Comparison of ENCODE assay signal across 30 mouse cellular contexts in genomic region chr16:30570173-30570572, GRCm38 (mm10). TPM values are rescaled to one million over a fixed set of nuclear protein-coding genes. Genes with fewer than 3 reads are reported as not detected.
DNase-seq lines count a peak whose midpoint lies in the region; TF ChIP-seq lines count a peak whose summit lies in the region.
"Had no signal": no experiment of that assay in that cellular context is flagged by ENCODE, and none has a peak within 500 bp of the region (broad histone marks: within the 10 kb centered on the region; RNA-seq: fewer than 3 reads in every experiment).

No protein-coding gene starts in this region.

- no peaks in the 10 kb centered on the region for H3K9me3 ChIP-seq in ES-Bruce4 (replicated peaks; ENCODE audit: control insufficient read depth, insufficient read depth, low read length, poor library complexity, severe bottlenecking)
- H3K9me3 ChIP-seq: embryonic facial prominence, embryonic 12.5 days; forebrain, embryonic 15.5 days; heart, embryonic 10.5 days; heart, embryonic 15.5 days; hindbrain, embryonic 12.5 days; limb, embryonic 13.5 days had no signal

- H3K36me3 ChIP-seq in ES-Bruce4 (ENCODE audit: control insufficient read depth, insufficient read depth, low read length, poor library complexity, severe bottlenecking), result peaks cover 78% of the 10 kb centered on the region
- H3K36me3 ChIP-seq in splenic B cell, adult 2 months (ENCODE audit: control insufficient read depth, insufficient read depth, low read length, poor library complexity, severe bottlenecking), result peaks cover 26% of the 10 kb centered on the region
- peaks cover 79% of the 10 kb centered on the region for H3K36me3 ChIP-seq in thymus, adult 2 months (ENCODE audit: control insufficient read depth, insufficient read depth, low read length)

- no peak for TF ChIP-seq EP300 in ES-Bruce4 (IDR thresholded peaks at IDR 0.05; ENCODE audit: insufficient read depth, low read depth, low read length)

- H3K27ac ChIP-seq in layer of hippocampus, adult 2 months, result no peak overlapping the region
- H3K27ac ChIP-seq in ES-Bruce4 (ENCODE audit: insufficient read depth, low read length), result peak overlapping the region; percentile 70
- H3K27ac ChIP-seq in thymus, adult 2 months (ENCODE audit: control insufficient read depth, insufficient read depth, low read length), result no peak overlapping the region
- H3K27ac ChIP-seq: embryonic facial prominence, embryonic 12.5 days; forebrain, embryonic 15.5 days; gastrocnemius, adult 2 months; heart, embryonic 10.5 days; heart, embryonic 15.5 days; hindbrain, embryonic 12.5 days; left cerebral cortex, adult 2 months; limb, embryonic 13.5 days had no signal

- no peaks in the 10 kb centered on the region for H3K4me1 ChIP-seq in ES-Bruce4 (ENCODE audit: control insufficient read depth, insufficient read depth, low read length)
- H3K4me1 ChIP-seq in thymus, adult 2 months (replicated peaks; ENCODE audit: control insufficient read depth, insufficient read depth, low read length), result no peaks in the 10 kb centered on the region
- H3K4me1 ChIP-seq: embryonic facial prominence, embryonic 12.5 days; forebrain, embryonic 15.5 days; heart, embryonic 10.5 days; heart, embryonic 15.5 days; hindbrain, embryonic 12.5 days; limb, embryonic 13.5 days had no signal

- H3K27me3 ChIP-seq in ES-Bruce4 (ENCODE audit: control insufficient read depth, insufficient read depth, low read length, poor library complexity, severe bottlenecking), result no peaks in the 10 kb centered on the region
- H3K27me3 ChIP-seq in splenic B cell, adult 2 months (ENCODE audit: control insufficient read depth, insufficient read depth, low read length, poor library complexity, severe bottlenecking), result no peaks in the 10 kb centered on the region
- H3K27me3 ChIP-seq in thymus, adult 2 months (ENCODE audit: control insufficient read depth, insufficient read depth, low read length), result no peaks in the 10 kb centered on the region
- H3K27me3 ChIP-seq: embryonic facial prominence, embryonic 12.5 days; forebrain, embryonic 15.5 days; heart, embryonic 15.5 days; hindbrain, embryonic 12.5 days; limb, embryonic 13.5 days had no signal

- 96% methylated on average over 4 of the region's 4 CpGs for WGBS in thymus, adult 2 months

- peak; percentile 29; the same call in 1 of the 2 replicates for TF ChIP-seq CTCF in layer of hippocampus, adult 2 months (conservative IDR thresholded peaks at IDR 0.05)
- TF ChIP-seq CTCF in ES-Bruce4 (IDR thresholded peaks at IDR 0.05; ENCODE audit: low read depth, low read length), result peak; percentile 15
- TF ChIP-seq CTCF in thymus, adult 2 months (IDR thresholded peaks at IDR 0.05; ENCODE audit: borderline replicate concordance, control insufficient read depth, extremely low read depth, insufficient read depth, low read length, poor library complexity), result no peak

- no peak overlapping the region for H3K9ac ChIP-seq in ES-Bruce4 (ENCODE audit: low read depth, poor library complexity, severe bottlenecking)
- H3K9ac ChIP-seq: embryonic facial prominence, embryonic 12.5 days; forebrain, embryonic 15.5 days; heart, embryonic 15.5 days; hindbrain, embryonic 12.5 days; limb, embryonic 13.5 days had no signal

- no peak for TF ChIP-seq POLR2A in ES-Bruce4 (IDR thresholded peaks at IDR 0.05; ENCODE audit: insufficient read depth, low read length)
- TF ChIP-seq POLR2A in thymus, adult 2 months (IDR thresholded peaks at IDR 0.05; ENCODE audit: control insufficient read depth, extremely low read depth, insufficient read depth, low read length, poor library complexity), result no peak

- no peak overlapping the region for H3K4me3 ChIP-seq in layer of hippocampus, adult 2 months
- H3K4me3 ChIP-seq in ES-Bruce4 (ENCODE audit: low read depth, low read length), result no peak overlapping the region
- H3K4me3 ChIP-seq in thymus, adult 2 months (ENCODE audit: control insufficient read depth, insufficient read depth, low read length), result no peak overlapping the region
- H3K4me3 ChIP-seq: embryonic facial prominence, embryonic 12.5 days; forebrain, embryonic 15.5 days; gastrocnemius, adult 2 months; heart, embryonic 10.5 days; heart, embryonic 15.5 days; hindbrain, embryonic 12.5 days; left cerebral cortex, adult 2 months; limb, embryonic 13.5 days had no signal

- no peak for DNase-seq in layer of hippocampus, adult 2 months (ENCODE audit: low spot score in 2 of 2)
- no peak for DNase-seq in layer of hippocampus, adult 11-12 months (ENCODE audit: low spot score)
- DNase-seq in ZHBTc4 (ENCODE audit: low read depth, low spot score), result peak; percentile 60
- peak; percentile 10 for DNase-seq in splenic B cell, adult 2 months (ENCODE audit: low read depth, low spot score)
- no peak for DNase-seq in kidney, postnatal 4 days
- DNase-seq in thymus, adult 2 months, result no peak
- DNase-seq: adrenal gland, adult 2 months; adrenal gland, postnatal 36 days; B cell, adult 2 months; cerebellum, adult 8-10 months; cerebellum, postnatal 36 days; embryo, embryonic 11 days; gastrocnemius, adult 2 months; gastrocnemius, postnatal 36 days; kidney, adult 8-10 months; kidney, postnatal 10 days; lung, adult 18-20 months; lung, postnatal 4 days; midbrain, embryonic 14.5 days; right cerebral cortex, adult 18-20 months; thymus, postnatal 36 days had no signal

RNA-seq across cellular contexts. Expression of gene Lsg1, which starts 17.2 kb away (rescaled TPM):
- 10 to 100 TPM; 16.7 to 20.7 TPM for total RNA-seq in layer of hippocampus, adult 2 months (2021)
- polyA plus RNA-seq in ES-Bruce4 (2011; ENCODE audit: insufficient read depth, insufficient read length, low read depth, missing spikeins), result 70.9 and 73.3 TPM in 2 replicates
- 17.4 and 20.0 TPM in 2 replicates for polyA plus RNA-seq in thymus, adult 2 months (2012; rRNA removed)

RNA-seq across cellular contexts. Expression of gene Tmem44, which starts 19.5 kb away (rescaled TPM):
- 10 to 100 TPM; 28.5 to 32.0 TPM for total RNA-seq in layer of hippocampus, adult 2 months (2021)
- polyA plus RNA-seq in ES-Bruce4 (2011; ENCODE audit: insufficient read depth, insufficient read length, low read depth, missing spikeins), result 4.2 and 5.4 TPM in 2 replicates
- 1.4 and 3.1 TPM in 2 replicates for polyA plus RNA-seq in thymus, adult 2 months (2012; rRNA removed)
- total RNA-seq: neutrophil, adult 5-6 weeks had no signal

RNA-seq across cellular contexts. Expression of gene Fam43a, which starts 29.4 kb away (rescaled TPM):
- 10 to 100 TPM in 1 of 2 experiments, 1 to 10 TPM in 1; 9.2 to 10.3 TPM for total RNA-seq in layer of hippocampus, adult 2 months (2021)
- 14.2 and 15.8 TPM in 2 replicates for polyA plus RNA-seq in ES-Bruce4 (2011; ENCODE audit: insufficient read depth, insufficient read length, low read depth, missing spikeins)
- 17.0 and 22.3 TPM in 2 replicates for polyA plus RNA-seq in thymus, adult 2 months (2012; rRNA removed)

Comparison
In these comparisons a context has a peak if more than half of its experiments do, and no peak if none do; other contexts are left out.
1. DNase-seq: peak in ZHBTc4 (single experiment) and splenic B cell, adult 2 months (single experiment); none in layer of hippocampus, adult 2 months (0 of 2), layer of hippocampus, adult 11-12 months (single experiment), kidney, postnatal 4 days (0 of 2) and thymus, adult 2 months (single experiment).